Mouse (Mus musculus): Measurements from ENCODE around the gene Grin2a. TPM values are rescaled to one million over a fixed set of nuclear protein-coding genes. Genes with fewer than 3 reads are reported as not detected.

The Grin2a gene
- total and polyA plus RNA-seq, 3 experiments = not detected

DNA sequence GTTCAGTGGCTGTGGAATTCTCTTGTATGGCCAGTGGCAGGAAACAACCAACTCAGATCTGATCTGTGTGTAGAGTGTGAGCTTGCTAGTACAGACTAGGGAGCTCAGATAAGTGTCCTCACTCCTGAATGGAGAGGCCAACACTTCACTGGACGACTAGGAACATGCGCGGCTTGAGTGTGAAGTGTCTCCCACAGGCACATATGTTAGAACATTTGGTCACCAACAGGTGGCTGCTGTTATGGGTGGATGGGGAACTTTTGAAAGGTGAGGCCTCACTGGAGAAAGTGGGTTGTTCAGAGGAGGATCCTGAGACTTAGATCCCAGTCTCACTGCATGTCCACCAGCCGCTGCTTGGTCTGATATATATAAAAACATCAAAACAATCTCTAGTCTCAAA lies 329.5 kb downstream of the Grin2a start:
- TF ChIP-seq EP300 (IDR thresholded peaks at IDR 0.05; ENCODE audit: low read depth in 1 of 2, low read length in 2 of 2) = no peak
- TF ChIP-seq GABPA (IDR thresholded peaks at IDR 0.05; ENCODE audit: low read depth, low read length) = no peak
- TF ChIP-seq NELFE (IDR thresholded peaks at IDR 0.05; ENCODE audit: low read depth, low read length) = no peak
- TF ChIP-seq POLR2AphosphoS5 (IDR thresholded peaks at IDR 0.05; ENCODE audit: borderline replicate concordance, low read depth, low read length) = no peak
- no peak for TF ChIP-seq RAD21 (IDR thresholded peaks at IDR 0.05; ENCODE audit: low read depth, low read length)
- TF ChIP-seq ZMIZ1 (IDR thresholded peaks at IDR 0.05; ENCODE audit: low read depth, low read length) = no peak
- TF ChIP-seq USF1 (IDR thresholded peaks at IDR 0.05; ENCODE audit: low read depth, low read length) = no peak
- TF ChIP-seq CHD1 (IDR thresholded peaks at IDR 0.05; ENCODE audit: low read depth, low read length) = no peak
- TF ChIP-seq MYC (IDR thresholded peaks at IDR 0.05; ENCODE audit: low read depth, low read length) = no peak
- TF ChIP-seq MAZ (IDR thresholded peaks at IDR 0.05; ENCODE audit: low read depth, low read length) = no peak
- TF ChIP-seq HCFC1 (IDR thresholded peaks at IDR 0.05; ENCODE audit: low read depth, low read length) = no peak
- no peak for TF ChIP-seq CTCF (IDR thresholded peaks at IDR 0.05 in 2 of 3, conservative IDR thresholded peaks at IDR 0.05 in 1 of 3; ENCODE audit: control insufficient read depth in 1 of 3, insufficient read depth in 1 of 3, low read depth in 2 of 3, low read length in 3 of 3, poor library complexity in 1 of 3, severe bottlenecking in 1 of 3)
- no peak for TF ChIP-seq TAL1 (IDR thresholded peaks at IDR 0.05; ENCODE audit: low read length)
- H3K9me3 ChIP-seq (replicated peaks; ENCODE audit: insufficient read depth, low read length) = no peaks in the 10 kb centered on the region
- no peak overlapping the region for H3K4me3 ChIP-seq (ENCODE audit: control insufficient read depth in 1 of 2, insufficient read depth in 1 of 2, low read depth in 2 of 2, low read length in 2 of 2)
- no peaks in the 10 kb centered on the region for H3K27me3 ChIP-seq (ENCODE audit: control insufficient read depth in 1 of 2, insufficient read depth in 2 of 2, low read length in 2 of 2)
- no peaks in the 10 kb centered on the region for H3K4me1 ChIP-seq (ENCODE audit: control insufficient read depth in 1 of 2, insufficient read depth in 2 of 2, low read length in 2 of 2)
- no peaks in the 10 kb centered on the region for H3K36me3 ChIP-seq (ENCODE audit: control insufficient read depth in 1 of 2, insufficient read depth in 2 of 2, low read length in 2 of 2)
- DNase-seq (ENCODE audit: low read depth, low spot score) = no peak
- H3K79me2 ChIP-seq (ENCODE audit: control insufficient read depth, insufficient read depth, low read length, poor library complexity) = no peaks in the 10 kb centered on the region
- H3K27ac ChIP-seq (ENCODE audit: control insufficient read depth, low read depth, low read length) = no peak overlapping the region
- H3K9ac ChIP-seq (ENCODE audit: control insufficient read depth, low read depth, low read length, poor library complexity, severe bottlenecking) = no peak overlapping the region

DNA sequence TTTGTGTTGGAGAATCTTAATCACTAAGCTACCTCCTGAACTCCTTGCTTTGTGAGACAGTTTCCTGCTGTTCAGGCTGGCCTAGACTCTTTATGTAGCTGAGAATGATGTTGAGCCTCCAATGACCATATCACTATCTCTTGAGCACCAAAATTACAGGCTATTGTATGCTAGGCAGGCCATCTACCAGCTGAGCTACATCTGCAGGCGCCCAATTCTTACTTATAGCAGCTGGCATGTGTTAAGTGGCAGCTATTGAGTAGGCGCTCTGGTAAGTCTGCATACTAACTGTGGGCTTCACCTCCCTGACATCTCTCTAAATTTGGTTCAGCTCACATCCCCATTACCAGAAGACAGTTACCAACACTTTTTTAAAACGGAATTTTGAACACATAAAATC lies 331.3 kb downstream of the Grin2a start:
- H3K27me3 ChIP-seq (ENCODE audit: control insufficient read depth in 1 of 2, insufficient read depth in 2 of 2, low read length in 2 of 2) = no peaks in the 10 kb centered on the region
- no peak for TF ChIP-seq SMC3 (IDR thresholded peaks at IDR 0.05; ENCODE audit: low read depth, low read length)
- TF ChIP-seq BHLHE40 (IDR thresholded peaks at IDR 0.05; ENCODE audit: borderline replicate concordance, low read depth, low read length) = no peak
- TF ChIP-seq POLR2AphosphoS2 (IDR thresholded peaks at IDR 0.05; ENCODE audit: low read length) = no peak
- TF ChIP-seq ZC3H11A (IDR thresholded peaks at IDR 0.05; ENCODE audit: low read depth, low read length) = no peak
- no peak for TF ChIP-seq MYC (IDR thresholded peaks at IDR 0.05; ENCODE audit: low read depth, low read length)
- no peak for TF ChIP-seq MYB (IDR thresholded peaks at IDR 0.05; ENCODE audit: low read depth, low read length)
- TF ChIP-seq CTCF (IDR thresholded peaks at IDR 0.05 in 2 of 3, conservative IDR thresholded peaks at IDR 0.05 in 1 of 3; ENCODE audit: control insufficient read depth in 1 of 3, insufficient read depth in 1 of 3, low read depth in 2 of 3, low read length in 3 of 3, poor library complexity in 1 of 3, severe bottlenecking in 1 of 3) = no peak
- no peak for TF ChIP-seq CHD1 (IDR thresholded peaks at IDR 0.05; ENCODE audit: low read depth, low read length)
- TF ChIP-seq EP300 (IDR thresholded peaks at IDR 0.05; ENCODE audit: low read depth in 1 of 2, low read length in 2 of 2) = no peak
- TF ChIP-seq TCF12 (IDR thresholded peaks at IDR 0.05; ENCODE audit: low read depth, low read length) = no peak
- TF ChIP-seq MXI1 (IDR thresholded peaks at IDR 0.05; ENCODE audit: low read depth, low read length) = no peak
- TF ChIP-seq KAT2A (conservative IDR thresholded peaks at IDR 0.05; ENCODE audit: low read depth, low read length) = no peak
- no peak for TF ChIP-seq MAFK (IDR thresholded peaks at IDR 0.05; ENCODE audit: borderline replicate concordance, low read depth, low read length)
- no peak for TF ChIP-seq GATA1 (IDR thresholded peaks at IDR 0.05; ENCODE audit: low read depth, low read length)

More for the DNA sequence above, 331.3 kb downstream of the Grin2a start:
- H3K4me1 ChIP-seq (ENCODE audit: control insufficient read depth in 1 of 2, insufficient read depth in 2 of 2, low read length in 2 of 2) = no peaks in the 10 kb centered on the region
- no peaks in the 10 kb centered on the region for H3K79me2 ChIP-seq (ENCODE audit: control insufficient read depth, insufficient read depth, low read length, poor library complexity)
- H3K36me3 ChIP-seq (ENCODE audit: control insufficient read depth in 1 of 2, insufficient read depth in 2 of 2, low read length in 2 of 2) = no peaks in the 10 kb centered on the region
- no peak overlapping the region for H3K4me3 ChIP-seq (ENCODE audit: control insufficient read depth in 1 of 2, insufficient read depth in 1 of 2, low read depth in 2 of 2, low read length in 2 of 2)
- H3K9ac ChIP-seq (ENCODE audit: control insufficient read depth, low read depth, low read length, poor library complexity, severe bottlenecking) = no peak overlapping the region
- H3K27ac ChIP-seq (ENCODE audit: control insufficient read depth, low read depth, low read length) = no peak overlapping the region
- no peak for DNase-seq (ENCODE audit: low read depth, low spot score)
- H3K9me3 ChIP-seq (replicated peaks; ENCODE audit: insufficient read depth, low read length) = no peaks in the 10 kb centered on the region

Measured in MEL (cell line).